Mouse (Mus musculus) heart, postnatal 4 days (tissue): ENCODE data around the gene Wdr6. TPM values are rescaled to one million over a fixed set of nuclear protein-coding genes. Genes with fewer than 3 reads are reported as not detected.
A peak's percentile ranks its signal among the peaks of the same experiment; 100 is the strongest.

Experiments used
- DNase-seq: peaks from one replicate; pipeline ENCODE4 v3.0.0; 2021
- total RNA-seq, 2 experiments: library from RNA; stranded (reverse); gene quantifications; 2 replicates each; pipeline ENCODE4 v1.2.3; 2021

Gene Wdr6
- total RNA-seq, 2 experiments from 2014 or later, result 36.6 to 40.0 TPM

GRCm38 (mm10) chr9:108573774-108574690, 4.5 kb downstream of the Wdr6 start:
- peak; percentile 82 for DNase-seq

- no peak for DNase-seq
These were observed 6.2 kb downstream of the Wdr6 start for GRCm38 (mm10) chr9:108572321-108572720.

GRCm38 (mm10) chr9:108571401-108571973, 7.1 kb downstream of the Wdr6 start:
- DNase-seq, result no peak

GRCm38 (mm10) chr9:108570207-108570896, 8.2 kb downstream of the Wdr6 start:
- peak; percentile 87 for DNase-seq

GRCm38 (mm10) chr9:108569381-108570206, 8.9 kb downstream of the Wdr6 start, which contains the start of gene Dalrd3:
TSS of gene Dalrd3 (plus strand) at chr9:108569886.
- DNase-seq, result peak; percentile 92

- DNase-seq, result no peak
These were observed 10.0 kb downstream of the Wdr6 start for GRCm38 (mm10) chr9:108568511-108568921.

GRCm38 (mm10) chr9:108567931-108568419, 10.6 kb downstream of the Wdr6 start:
- DNase-seq, result no peak

GRCm38 (mm10) chr9:108566815-108567776, 11.4 kb downstream of the Wdr6 start, which contains the start of gene Ndufaf3:
TSS of gene Ndufaf3 (minus strand) at chr9:108567434.
- peak; percentile 97 for DNase-seq

GRCm38 (mm10) chr9:108565881-108566814, 12.4 kb downstream of the Wdr6 start:
- DNase-seq, result peak; percentile 45

GRCm38 (mm10) chr9:108564131-108564530, 14.4 kb downstream of the Wdr6 start:
- DNase-seq, result no peak

GRCm38 (mm10) chr9:108563671-108564070, 14.9 kb downstream of the Wdr6 start:
- no peak for DNase-seq

- DNase-seq, result peak; percentile 96
These were observed 18.2 kb downstream of the Wdr6 start, which contains the start of gene Impdh2 for GRCm38 (mm10) chr9:108560227-108560841. TSS of gene Impdh2 (plus strand) at chr9:108560286.

- no peak for DNase-seq
These were observed 19.4 kb downstream of the Wdr6 start for GRCm38 (mm10) chr9:108559169-108559568.

- DNase-seq, result no peak
These were observed 31.7 kb downstream of the Wdr6 start for GRCm38 (mm10) chr9:108546875-108547274.

GRCm38 (mm10) chr9:108545986-108546385, 32.6 kb downstream of the Wdr6 start:
- DNase-seq, result no peak

- DNase-seq, result no peak
These were observed 37.7 kb downstream of the Wdr6 start for GRCm38 (mm10) chr9:108540846-108541245.

GRCm38 (mm10) chr9:108531496-108531895, 47.0 kb downstream of the Wdr6 start:
- DNase-seq, result no peak

GRCm38 (mm10) chr9:108530954-108531353, 47.6 kb downstream of the Wdr6 start:
- no peak for DNase-seq

GRCm38 (mm10) chr9:108525400-108525799, 53.1 kb downstream of the Wdr6 start:
- DNase-seq, result no peak
